Mouse (Mus musculus): ENCODE measurements around the gene Ccdc88c. TPM values are rescaled to one million over a fixed set of nuclear protein-coding genes. Genes with fewer than 3 reads are reported as not detected.

Ccdc88c gene
- total RNA-seq, 2 experiments from 2014 or later = 29.2 to 78.9 TPM

- no peak for ATAC-seq (replicated peaks; ENCODE audit: poor library complexity)
Observed at GRCm38 (mm10) chr12:100896661-100897060, 132.2 kb downstream of the Ccdc88c start.

GRCm38 (mm10) chr12:100895504-100895903, 133.4 kb downstream of the Ccdc88c start:
- no peak for ATAC-seq (replicated peaks; ENCODE audit: poor library complexity)

GRCm38 (mm10) chr12:100890548-100890947, 138.3 kb downstream of the Ccdc88c start:
- no peak for ATAC-seq (replicated peaks; ENCODE audit: poor library complexity)

- ATAC-seq (replicated peaks; ENCODE audit: poor library complexity) = peak; percentile 62
Observed at GRCm38 (mm10) chr12:100887801-100888258, 141.0 kb downstream of the Ccdc88c start.

GRCm38 (mm10) chr12:100886877-100887276, 142.0 kb downstream of the Ccdc88c start:
- no peak for ATAC-seq (replicated peaks; ENCODE audit: poor library complexity)

- peak; percentile 63 for ATAC-seq (replicated peaks; ENCODE audit: poor library complexity)
Observed at GRCm38 (mm10) chr12:100885585-100885984, 143.3 kb downstream of the Ccdc88c start.

- ATAC-seq (replicated peaks; ENCODE audit: poor library complexity) = peak; percentile 27
Observed at GRCm38 (mm10) chr12:100883168-100883567, 145.7 kb downstream of the Ccdc88c start.

- ATAC-seq (replicated peaks; ENCODE audit: poor library complexity) = peak; percentile 70
Observed at GRCm38 (mm10) chr12:100878556-100878955, 150.3 kb downstream of the Ccdc88c start.

- ATAC-seq (replicated peaks; ENCODE audit: poor library complexity) = peak; percentile 78
Observed at GRCm38 (mm10) chr12:100877936-100878335, 150.9 kb downstream of the Ccdc88c start.

GRCm38 (mm10) chr12:100875960-100876359, 152.9 kb downstream of the Ccdc88c start:
- ATAC-seq (replicated peaks; ENCODE audit: poor library complexity) = no peak

- no peak for ATAC-seq (replicated peaks; ENCODE audit: poor library complexity)
Observed at GRCm38 (mm10) chr12:100875553-100875952, 153.3 kb downstream of the Ccdc88c start.

- ATAC-seq (replicated peaks; ENCODE audit: poor library complexity) = no peak
Observed at GRCm38 (mm10) chr12:100873612-100874011, 155.2 kb downstream of the Ccdc88c start.

- ATAC-seq (replicated peaks; ENCODE audit: poor library complexity) = peak; percentile 54
Observed at GRCm38 (mm10) chr12:100871841-100872240, 157.0 kb downstream of the Ccdc88c start.

GRCm38 (mm10) chr12:100871234-100871633, 157.6 kb downstream of the Ccdc88c start:
- no peak for ATAC-seq (replicated peaks; ENCODE audit: poor library complexity)

- no peak for ATAC-seq (replicated peaks; ENCODE audit: poor library complexity)
Observed at GRCm38 (mm10) chr12:100868049-100868622, 160.7 kb downstream of the Ccdc88c start.

GRCm38 (mm10) chr12:100867097-100867496, 161.8 kb downstream of the Ccdc88c start:
- no peak for ATAC-seq (replicated peaks; ENCODE audit: poor library complexity)

GRCm38 (mm10) chr12:100865509-100866078, 163.3 kb downstream of the Ccdc88c start:
- no peak for ATAC-seq (replicated peaks; ENCODE audit: poor library complexity)

- ATAC-seq (replicated peaks; ENCODE audit: poor library complexity) = no peak
Observed at GRCm38 (mm10) chr12:100865072-100865471, 163.8 kb downstream of the Ccdc88c start.

- 0 out of 2 replicates have a peak, but pooled peaks have one; percentile 17 for ATAC-seq (replicated peaks; ENCODE audit: poor library complexity)
Observed at GRCm38 (mm10) chr12:100862856-100863446, 165.9 kb downstream of the Ccdc88c start.

GRCm38 (mm10) chr12:100862272-100862671, 166.6 kb downstream of the Ccdc88c start:
- ATAC-seq (replicated peaks; ENCODE audit: poor library complexity) = peak; percentile 71

All from megakaryocyte progenitor cell, adult 5-6 weeks (primary cell).